Mouse (Mus musculus): ENCODE data around the gene Zfp362. TPM values are rescaled to one million over a fixed set of nuclear protein-coding genes. Genes with fewer than 3 reads are reported as not detected.

The Zfp362 gene
- polyA plus RNA-seq, 1 experiment from 2014 or later: 51.3 TPM

- Histone ChIP-seq H3K27ac (no peak overlapping the region), H3K4me1 (peaks cover 40% of the 10 kb centered on the region)
- no peak for ATAC-seq (ENCODE audit: low FRiP score, low read depth)
These were observed 11.6 kb downstream of the Zfp362 start for GRCm38 (mm10) chr4:128794198-128794597.

DNA sequence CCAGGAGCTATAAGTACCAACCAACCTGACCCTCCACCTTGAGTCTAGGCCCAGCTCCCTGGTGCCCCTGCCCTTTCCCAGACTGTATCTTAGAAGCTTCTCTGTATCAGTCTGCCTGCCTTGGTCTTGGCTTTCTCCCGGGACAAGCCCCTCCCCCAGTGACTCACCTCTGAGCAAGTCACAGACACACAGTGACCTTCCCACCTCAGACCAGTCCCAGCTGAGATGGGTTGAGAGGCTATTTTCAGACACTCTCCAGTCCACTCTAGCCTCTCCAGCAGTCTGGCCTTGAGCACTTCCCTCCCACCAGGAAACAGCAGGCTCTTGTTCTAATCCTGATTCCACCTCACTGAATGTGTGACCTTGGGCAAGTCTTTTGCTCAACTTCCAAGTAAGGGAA, 12.1 kb downstream of the Zfp362 start:
- H3K36me3 ChIP-seq: peaks cover 24% of the 10 kb centered on the region
- 61% methylated on average over 1 of the region's 1 CpGs for WGBS
- H3K4me2 ChIP-seq (replicated peaks): no peak overlapping the region
- H3K4me3 ChIP-seq: no peak overlapping the region
- H3K27ac ChIP-seq: no peak overlapping the region
- H3K27me3 ChIP-seq (replicated peaks): no peaks in the 10 kb centered on the region
- no peak for ATAC-seq (ENCODE audit: low FRiP score, low read depth)
- H3K4me1 ChIP-seq: peaks cover 35% of the 10 kb centered on the region
- H3K9me3 ChIP-seq: no peaks in the 10 kb centered on the region
- H3K9ac ChIP-seq: no peak overlapping the region

More at GRCm38 (mm10) chr4:128794198-128794597, 11.6 kb downstream of the Zfp362 start:
- 92% methylated on average over 8 of the region's 8 CpGs for WGBS
- Histone ChIP-seq H3K27me3 (replicated peaks) (no peaks in the 10 kb centered on the region), H3K9me3 (no peaks in the 10 kb centered on the region), H3K9ac (no peak overlapping the region), H3K4me3 (no peak overlapping the region), H3K36me3 (peaks cover 23% of the 10 kb centered on the region), H3K4me2 (replicated peaks) (no peak overlapping the region)

GRCm38 (mm10) chr4:128789646-128790045, 16.2 kb downstream of the Zfp362 start:
- Histone ChIP-seq H3K4me2 (replicated peaks) (no peak overlapping the region), H3K9me3 (no peaks in the 10 kb centered on the region), H3K4me1 (peaks cover 7% of the 10 kb centered on the region), H3K27me3 (replicated peaks) (no peaks in the 10 kb centered on the region), H3K9ac (no peak overlapping the region), H3K36me3 (peaks cover 62% of the 10 kb centered on the region), H3K4me3 (no peak overlapping the region), H3K27ac (no peak overlapping the region)
- ATAC-seq (ENCODE audit: low FRiP score, low read depth): no peak
- 47% methylated on average over 18 of the region's 18 CpGs for WGBS

DNA sequence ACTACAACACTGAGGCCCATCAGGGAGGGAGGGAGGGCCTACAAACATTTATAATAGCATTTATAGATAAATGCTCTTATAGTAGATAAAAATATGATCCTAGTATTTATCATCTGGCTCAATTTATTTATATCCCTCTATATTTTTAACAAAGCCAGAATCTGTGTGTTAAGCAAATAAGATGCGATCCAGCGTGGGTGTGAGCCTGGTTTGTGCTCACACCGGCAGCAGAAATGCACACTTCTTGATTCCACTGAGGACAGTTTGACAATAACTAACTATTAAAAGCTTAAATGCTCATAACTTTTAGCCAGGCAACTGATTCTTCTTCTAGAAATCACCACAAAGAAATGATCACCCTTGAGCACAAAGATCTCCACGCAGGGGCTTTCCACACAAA, 17.7 kb downstream of the Zfp362 start:
- Histone ChIP-seq H3K9ac (no peak overlapping the region), H3K36me3 (peaks cover 68% of the 10 kb centered on the region), H3K27ac (no peak overlapping the region), H3K27me3 (replicated peaks) (no peaks in the 10 kb centered on the region), H3K4me3 (no peak overlapping the region), H3K9me3 (no peaks in the 10 kb centered on the region), H3K4me1 (peaks cover 6% of the 10 kb centered on the region), H3K4me2 (replicated peaks) (no peak overlapping the region)
- no peak for ATAC-seq (ENCODE audit: low FRiP score, low read depth)
- 95% methylated on average over 4 of the region's 4 CpGs for WGBS

DNA sequence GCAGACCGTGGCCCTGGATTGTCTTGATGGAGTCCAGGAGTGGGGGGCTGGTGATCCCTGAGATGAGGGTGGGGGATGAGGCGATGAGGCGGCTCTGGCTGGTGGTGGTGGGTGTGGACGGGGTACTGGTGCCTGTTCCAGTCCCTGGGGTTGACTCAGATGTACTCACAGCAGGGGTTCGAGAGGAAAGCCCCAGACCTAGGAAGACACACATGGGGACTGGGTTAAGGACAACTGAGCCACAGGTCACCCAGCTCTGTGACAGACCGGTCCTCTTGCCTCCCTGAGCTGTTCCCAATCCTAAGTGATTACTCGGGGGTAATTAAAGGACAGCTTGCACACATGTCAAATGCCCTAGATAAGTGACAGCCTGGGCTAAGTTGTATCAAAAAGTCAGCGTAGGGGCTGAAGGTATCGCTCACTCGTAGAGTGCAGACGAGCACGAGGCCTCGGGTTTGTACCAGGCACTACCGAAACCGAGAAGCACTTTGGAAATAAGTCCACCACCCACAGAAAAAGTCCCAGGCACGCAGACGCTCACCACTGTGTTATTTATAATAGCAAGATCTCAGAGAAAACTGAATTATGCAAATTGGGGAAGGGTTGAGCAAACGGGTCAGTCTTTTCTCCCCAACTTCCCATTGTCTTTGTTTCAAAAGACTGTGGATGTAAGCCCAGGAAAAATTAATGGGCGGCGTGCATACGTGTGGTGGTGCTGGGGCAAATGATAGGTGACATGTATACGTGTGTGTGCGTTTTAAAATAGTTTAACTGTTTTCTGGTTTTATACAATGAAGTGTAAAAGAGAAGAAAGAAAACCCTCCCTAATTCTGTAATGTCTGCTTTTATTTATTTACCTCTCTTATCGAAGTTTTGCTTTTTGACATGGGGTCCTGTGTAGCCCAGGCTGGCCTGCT, 18.6 kb downstream of the Zfp362 start:
- H3K9ac ChIP-seq: no peak overlapping the region
- H3K9me3 ChIP-seq: no peaks in the 10 kb centered on the region
- H3K4me1 ChIP-seq: no peaks in the 10 kb centered on the region; the same call in 1 of the 2 replicates
- H3K4me2 ChIP-seq (replicated peaks): no peak overlapping the region
- H3K4me3 ChIP-seq: no peak overlapping the region
- H3K27ac ChIP-seq: no peak overlapping the region
- no peak for ATAC-seq (ENCODE audit: low FRiP score, low read depth)
- H3K27me3 ChIP-seq (replicated peaks): no peaks in the 10 kb centered on the region
- peaks cover 69% of the 10 kb centered on the region for H3K36me3 ChIP-seq
- 88% methylated on average over 24 of the region's 24 CpGs for WGBS

- Histone ChIP-seq H3K9ac (no peak overlapping the region), H3K27ac (no peak overlapping the region), H3K27me3 (replicated peaks) (no peaks in the 10 kb centered on the region), H3K9me3 (no peaks in the 10 kb centered on the region), H3K36me3 (peaks cover 81% of the 10 kb centered on the region), H3K4me2 (replicated peaks) (no peak overlapping the region), H3K4me1 (no peaks in the 10 kb centered on the region; the same call in 1 of the 2 replicates), H3K4me3 (no peak overlapping the region)
- 95% methylated on average over 11 of the region's 11 CpGs for WGBS
- no peak for ATAC-seq (ENCODE audit: low FRiP score, low read depth)
These were observed 19.8 kb downstream of the Zfp362 start for GRCm38 (mm10) chr4:128785921-128786654.

GRCm38 (mm10) chr4:128784950-128785631, 20.8 kb downstream of the Zfp362 start:
- WGBS: 94% methylated on average over 15 of the region's 15 CpGs
- peaks cover 88% of the 10 kb centered on the region for H3K36me3 ChIP-seq
- no peak for ATAC-seq (ENCODE audit: low FRiP score, low read depth)
- no peak overlapping the region for H3K4me2 ChIP-seq (replicated peaks)
- no peaks in the 10 kb centered on the region for H3K9me3 ChIP-seq
- H3K9ac ChIP-seq: no peak overlapping the region
- H3K4me1 ChIP-seq: no peaks in the 10 kb centered on the region
- no peak overlapping the region for H3K27ac ChIP-seq
- H3K27me3 ChIP-seq (replicated peaks): no peaks in the 10 kb centered on the region
- no peak overlapping the region for H3K4me3 ChIP-seq

GRCm38 (mm10) chr4:128782645-128783044, 23.2 kb downstream of the Zfp362 start:
- Histone ChIP-seq H3K4me1 (no peaks in the 10 kb centered on the region), H3K4me3 (no peak overlapping the region), H3K9ac (no peak overlapping the region), H3K36me3 (peaks cover 94% of the 10 kb centered on the region), H3K27ac (no peak overlapping the region), H3K27me3 (replicated peaks) (no peaks in the 10 kb centered on the region), H3K4me2 (replicated peaks) (no peak overlapping the region), H3K9me3 (no peaks in the 10 kb centered on the region)
- no peak for ATAC-seq (ENCODE audit: low FRiP score, low read depth)
- WGBS: 89% methylated on average over 4 of the region's 4 CpGs

DNA sequence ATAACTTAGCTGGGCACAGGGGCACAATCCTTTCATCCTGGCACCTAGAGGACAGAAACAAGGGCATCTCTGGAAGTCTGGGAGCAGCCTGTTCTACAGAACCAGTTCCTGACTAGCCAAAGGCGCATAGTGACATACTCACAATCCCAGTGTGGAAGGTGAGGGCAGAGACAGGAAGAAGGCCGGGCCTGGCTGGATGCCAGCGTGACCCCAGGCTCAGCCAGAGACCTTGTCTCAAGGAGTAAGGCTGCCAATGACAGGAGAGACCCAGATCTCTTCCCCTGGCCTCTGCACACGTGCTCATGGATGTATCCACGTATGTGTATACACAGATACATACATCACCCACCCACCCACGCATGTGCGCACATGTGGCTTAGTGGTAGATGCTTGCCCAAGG, 23.8 kb downstream of the Zfp362 start:
- H3K27me3 ChIP-seq (replicated peaks): no peaks in the 10 kb centered on the region
- peaks cover 95% of the 10 kb centered on the region for H3K36me3 ChIP-seq
- no peak overlapping the region for H3K4me3 ChIP-seq
- peaks cover 3% of the 10 kb centered on the region; the same call in 1 of the 2 replicates for H3K4me1 ChIP-seq
- H3K9me3 ChIP-seq: no peaks in the 10 kb centered on the region
- no peak overlapping the region for H3K4me2 ChIP-seq (replicated peaks)
- no peak overlapping the region for H3K27ac ChIP-seq
- no peak overlapping the region for H3K9ac ChIP-seq
- no peak for ATAC-seq (ENCODE audit: low FRiP score, low read depth)
- WGBS: 93% methylated on average over 7 of the region's 7 CpGs

DNA sequence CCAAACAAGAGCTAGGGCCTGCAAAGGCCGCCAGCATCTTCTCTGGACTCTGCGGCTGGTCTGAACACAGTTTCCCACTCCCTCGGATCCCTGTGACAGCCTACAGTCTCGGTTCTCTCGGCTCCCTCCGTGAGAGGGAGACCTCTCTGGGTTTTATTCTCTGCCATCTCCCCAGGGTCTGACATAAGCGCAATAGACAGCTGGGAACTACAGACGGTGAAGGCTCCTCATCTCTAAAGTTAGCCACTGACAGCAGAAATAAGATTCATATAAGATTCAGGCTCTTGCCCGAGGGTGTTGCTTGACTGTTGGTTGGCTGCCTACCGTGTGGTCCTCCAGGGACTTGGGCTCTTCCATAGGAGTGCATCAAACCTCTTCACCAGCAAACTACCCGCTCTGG, 28.3 kb downstream of the Zfp362 start:
- 0 out of 2 replicates have a peak overlapping the region, but pooled peaks have one; percentile 18 for H3K9ac ChIP-seq
- no peak overlapping the region for H3K4me2 ChIP-seq (replicated peaks)
- WGBS: 84% methylated on average over 11 of the region's 11 CpGs
- 0 out of 2 replicates have a peak overlapping the region, but pooled peaks have one; percentile 20 for H3K27ac ChIP-seq
- peaks cover 3% of the 10 kb centered on the region; the same call in 1 of the 2 replicates for H3K4me1 ChIP-seq
- no peaks in the 10 kb centered on the region for H3K9me3 ChIP-seq
- ATAC-seq (ENCODE audit: low FRiP score, low read depth): no peak
- peaks cover 97% of the 10 kb centered on the region for H3K36me3 ChIP-seq
- H3K27me3 ChIP-seq (replicated peaks): no peaks in the 10 kb centered on the region
- H3K4me3 ChIP-seq: no peak overlapping the region

GRCm38 (mm10) chr4:128776568-128777289, 29.1 kb downstream of the Zfp362 start:
- peaks cover 3% of the 10 kb centered on the region; the same call in 1 of the 2 replicates for H3K4me1 ChIP-seq
- 48% methylated on average over 20 of the region's 20 CpGs for WGBS
- H3K27ac ChIP-seq: no peak overlapping the region
- peaks cover 96% of the 10 kb centered on the region for H3K36me3 ChIP-seq
- H3K9me3 ChIP-seq: no peaks in the 10 kb centered on the region
- ATAC-seq (ENCODE audit: low FRiP score, low read depth): peak; percentile 25
- no peak overlapping the region for H3K9ac ChIP-seq
- no peak overlapping the region for H3K4me3 ChIP-seq
- H3K4me2 ChIP-seq (replicated peaks): no peak overlapping the region
- H3K27me3 ChIP-seq (replicated peaks): no peaks in the 10 kb centered on the region

All from neural tube, embryonic 12.5 days (tissue).